Mouse (Mus musculus) midbrain, postnatal 0 days (tissue): ENCODE results near the gene Btn1a1. TPM values are rescaled to one million over a fixed set of nuclear protein-coding genes. Genes with fewer than 3 reads are reported as not detected.
A peak's percentile ranks its signal among the peaks of the same experiment; 100 is the strongest.

Source experiments
- ATAC-seq: fragments of 200-750 bp; cut with Nextera tagmentation; 2 replicates; pipeline ENCODE4 v1.8.0; 2017; ENCODE audit warnings: moderate number of reproducible peaks, mild to moderate bottlenecking, moderate TSS enrichment, moderate library complexity; ENCODE audit not compliant: low FRiP score
- DNase-seq: peaks from one replicate; pipeline ENCODE4 v3.0.0-alpha.2; 2015; ENCODE audit warnings: low spot score
- H3K27ac ChIP-seq: fragments of 300-500 bp; sonication (generic); 2 replicates; pipeline ENCODE4 v1.5.1; 2014; ENCODE audit warnings: low read depth, mild to moderate bottlenecking, low read length, mixed read lengths
- H3K27me3 ChIP-seq: fragments of 300-500 bp; sonication (generic); 2 replicates; pipeline ENCODE4 v1.6.1; 2014; ENCODE audit warnings: low read length, control low read depth, mixed read lengths; ENCODE audit not compliant: insufficient read depth
- H3K36me3 ChIP-seq: fragments of 300-500 bp; sonication (generic); 2 replicates; pipeline ENCODE4 v1.6.1; 2014; ENCODE audit warnings: low read length, control low read depth, mixed read lengths; ENCODE audit not compliant: insufficient read depth
- H3K4me1 ChIP-seq: fragments of 300-500 bp; sonication (generic); 2 replicates; pipeline ENCODE4 v1.6.1; 2014; ENCODE audit warnings: mild to moderate bottlenecking, control low read depth, antibody characterized with exemption, low read length, mixed read lengths; ENCODE audit not compliant: insufficient read depth
- H3K4me2 ChIP-seq: fragments of 300-500 bp; sonication (generic); 2 replicates; pipeline ENCODE4 v1.6.1; 2014; ENCODE audit warnings: low read depth, mild to moderate bottlenecking, low read length, mixed read lengths; ENCODE audit not compliant: poor library complexity, severe bottlenecking
- H3K4me3 ChIP-seq: fragments of 300-500 bp; sonication (generic); 2 replicates; pipeline ENCODE4 v1.5.1; 2014; ENCODE audit warnings: low read depth, mild to moderate bottlenecking, low read length, moderate library complexity
- H3K9ac ChIP-seq: fragments of 300-500 bp; sonication (generic); replicated peaks from 2 replicates; pipeline ENCODE4 v1.6.1; 2014; ENCODE audit warnings: mild to moderate bottlenecking, low read length, moderate library complexity, mixed read lengths; ENCODE audit not compliant: poor library complexity, severe bottlenecking
- H3K9me3 ChIP-seq: fragments of 300-500 bp; sonication (generic); 2 replicates; pipeline ENCODE4 v1.6.1; 2016; ENCODE audit warnings: low read length, control low read depth
- CTCF ChIP-seq: IDR thresholded peaks from 2 replicates; pipeline ENCODE4 v1.5.1; 2016; ENCODE audit warnings: antibody characterized with exemption, mild to moderate bottlenecking
- WGBS: fragments of 180-500 bp; shearing (Covaris S2); extraction: QIAGEN DNeasy Blood & Tissue Kit; methylation state at CpG from one replicate; pipeline ENCODE4 v1.1.7; 2014; 5-methylcytosine and 5-hydroxymethylcytosine counted together
- polyA plus RNA-seq: library from polyadenylated mRNA; unstranded; fragments of >200 nt; fragmentation: Nextera tagmentation; extraction: Ambion mirVana; gene quantifications from 2 replicates; pipeline ENCODE4 v1.2.1, GENCODE M21; 2015
- total RNA-seq: library from RNA; depleted of rRNA; stranded (reverse); fragments of >200 nt; gene quantifications from 2 replicates; pipeline ENCODE4 v1.2.3, GENCODE M21; 2014

Gene Btn1a1
- total and polyA plus RNA-seq, 2 experiments from 2014 or later = 0.04 TPM; not detected in 1

- no peak for DNase-seq
- WGBS = 2% methylated on average over 12 of the region's 12 CpGs
- H3K4me2 ChIP-seq = peak overlapping the region; percentile 74
- H3K9ac ChIP-seq = peak overlapping the region; percentile 48; the same call in 1 of the 2 replicates
- H3K36me3 ChIP-seq = no peaks in the 10 kb centered on the region
- no peaks in the 10 kb centered on the region for H3K27me3 ChIP-seq
- no peak overlapping the region for H3K27ac ChIP-seq
- no peaks in the 10 kb centered on the region for H3K9me3 ChIP-seq
- no peak for ATAC-seq
- no peaks in the 10 kb centered on the region for H3K4me1 ChIP-seq
- H3K4me3 ChIP-seq = peak overlapping the region; percentile 50
- TF ChIP-seq CTCF = no peak
These were observed 30.0 kb downstream of the Btn1a1 start for GRCm38 (mm10) chr13:23435676-23436075.

DNA sequence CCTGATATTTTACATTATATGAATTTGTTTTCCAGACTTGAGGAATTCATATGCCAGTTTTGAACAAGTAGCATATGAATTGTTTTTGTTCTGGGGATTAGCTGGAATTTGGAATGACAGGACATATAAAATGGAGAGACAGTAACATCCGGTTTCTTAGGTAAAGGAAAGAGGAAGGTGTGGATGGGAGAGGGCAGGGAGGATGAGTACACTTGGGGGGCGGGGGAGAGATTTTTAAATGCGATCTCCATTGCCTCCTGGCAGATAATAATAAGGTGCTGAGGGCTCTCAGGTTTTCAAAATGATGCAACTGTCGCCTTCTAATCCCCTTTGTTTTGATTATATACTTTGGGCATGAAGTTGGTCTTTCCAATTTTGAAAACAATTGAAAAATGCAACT is 30.5 kb downstream of the Btn1a1 start:
- Histone ChIP-seq H3K27me3 (no peaks in the 10 kb centered on the region), H3K36me3 (no peaks in the 10 kb centered on the region), H3K27ac (no peak overlapping the region), H3K9me3 (no peaks in the 10 kb centered on the region), H3K9ac (no peak overlapping the region; the same call in 1 of the 2 replicates), H3K4me2 (peak overlapping the region; percentile 74), H3K4me3 (peak overlapping the region; percentile 50), H3K4me1 (no peaks in the 10 kb centered on the region)
- 16% methylated on average over 4 of the region's 4 CpGs for WGBS
- no peak for TF ChIP-seq CTCF
- DNase-seq (no peak), ATAC-seq (no peak)

DNA sequence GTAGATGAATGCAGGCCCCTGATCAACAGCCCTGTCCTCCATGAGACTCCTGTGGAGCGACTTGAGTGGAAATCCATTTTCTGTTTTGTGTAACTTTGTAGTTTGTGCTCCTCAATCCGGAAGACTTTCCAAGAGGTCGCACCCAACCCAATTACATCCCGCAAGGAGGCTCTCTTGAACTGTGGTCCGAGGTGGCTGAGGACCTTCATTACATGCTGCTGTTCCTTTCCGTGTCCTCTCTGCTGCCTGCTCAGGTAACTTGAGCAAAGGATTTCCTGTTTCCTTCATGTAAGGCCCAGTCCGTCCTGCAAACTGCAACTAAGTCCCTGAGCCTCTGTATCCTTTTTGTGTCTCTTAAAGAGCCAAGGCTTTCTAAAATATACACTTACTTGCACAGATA is 31.3 kb downstream of the Btn1a1 start:
- ATAC-seq (no peak), DNase-seq (no peak)
- 26% methylated on average over 7 of the region's 7 CpGs for WGBS
- no peak for TF ChIP-seq CTCF
- Histone ChIP-seq H3K4me1 (no peaks in the 10 kb centered on the region), H3K27ac (no peak overlapping the region), H3K9ac (no peak overlapping the region), H3K4me3 (no peak overlapping the region), H3K27me3 (no peaks in the 10 kb centered on the region), H3K36me3 (no peaks in the 10 kb centered on the region), H3K4me2 (peak overlapping the region; percentile 26), H3K9me3 (no peaks in the 10 kb centered on the region)

DNA sequence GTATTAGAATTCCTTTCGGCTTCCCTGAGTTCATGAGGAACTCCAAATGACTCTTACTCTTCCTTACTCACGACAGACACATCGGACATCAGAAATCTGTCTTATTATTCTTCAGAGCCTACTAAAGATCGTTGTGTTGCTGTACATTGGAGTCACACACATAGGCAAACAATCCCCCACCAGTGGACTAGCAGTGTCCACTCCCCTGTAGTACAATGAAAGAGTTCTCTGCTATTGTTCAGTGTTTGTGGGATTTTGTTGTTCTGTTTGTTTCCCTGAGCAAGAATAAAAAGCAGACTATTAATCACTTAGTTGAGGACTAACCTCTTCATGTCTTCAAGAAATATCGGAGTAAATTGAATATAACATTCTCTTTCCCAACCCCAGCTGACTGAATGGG is 31.9 kb downstream of the Btn1a1 start:
- WGBS = 52% methylated on average over 5 of the region's 5 CpGs
- H3K27ac ChIP-seq = no peak overlapping the region
- peak overlapping the region; percentile 75 for H3K4me2 ChIP-seq
- no peaks in the 10 kb centered on the region for H3K9me3 ChIP-seq
- TF ChIP-seq CTCF = no peak
- H3K4me1 ChIP-seq = no peaks in the 10 kb centered on the region
- H3K36me3 ChIP-seq = no peaks in the 10 kb centered on the region
- no peak overlapping the region for H3K9ac ChIP-seq
- ATAC-seq (no peak), DNase-seq (no peak)
- no peak overlapping the region for H3K4me3 ChIP-seq
- H3K27me3 ChIP-seq = no peaks in the 10 kb centered on the region

DNA sequence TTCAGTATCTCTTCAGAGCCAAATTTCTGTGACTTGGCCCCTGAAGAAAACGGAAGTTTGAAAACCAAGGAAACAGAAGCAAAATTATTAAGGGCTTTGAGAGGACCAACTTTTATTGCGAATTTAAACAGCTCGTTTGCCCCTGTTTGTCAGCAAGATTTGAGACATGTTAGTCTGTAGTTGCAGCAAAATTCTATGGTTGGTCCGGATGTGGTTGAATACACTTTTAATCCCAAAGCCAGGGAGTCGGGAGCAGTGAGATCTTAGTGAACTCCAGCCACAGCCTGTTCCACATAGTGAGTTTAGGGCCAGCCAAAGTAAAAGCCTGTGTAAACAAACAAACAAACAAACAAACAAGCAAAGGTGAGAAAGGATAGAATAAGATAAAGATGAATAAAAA is 32.5 kb downstream of the Btn1a1 start:
- Histone ChIP-seq H3K27me3 (no peaks in the 10 kb centered on the region), H3K9ac (0 out of 2 replicates have a peak overlapping the region, but pooled peaks have one; percentile 29), H3K27ac (no peak overlapping the region), H3K4me2 (peak overlapping the region; percentile 75), H3K9me3 (no peaks in the 10 kb centered on the region), H3K36me3 (no peaks in the 10 kb centered on the region), H3K4me3 (peak overlapping the region; percentile 41), H3K4me1 (no peaks in the 10 kb centered on the region)
- 11% methylated on average over 5 of the region's 5 CpGs for WGBS
- ATAC-seq = no peak
- no peak for TF ChIP-seq CTCF
- no peak for DNase-seq

DNA sequence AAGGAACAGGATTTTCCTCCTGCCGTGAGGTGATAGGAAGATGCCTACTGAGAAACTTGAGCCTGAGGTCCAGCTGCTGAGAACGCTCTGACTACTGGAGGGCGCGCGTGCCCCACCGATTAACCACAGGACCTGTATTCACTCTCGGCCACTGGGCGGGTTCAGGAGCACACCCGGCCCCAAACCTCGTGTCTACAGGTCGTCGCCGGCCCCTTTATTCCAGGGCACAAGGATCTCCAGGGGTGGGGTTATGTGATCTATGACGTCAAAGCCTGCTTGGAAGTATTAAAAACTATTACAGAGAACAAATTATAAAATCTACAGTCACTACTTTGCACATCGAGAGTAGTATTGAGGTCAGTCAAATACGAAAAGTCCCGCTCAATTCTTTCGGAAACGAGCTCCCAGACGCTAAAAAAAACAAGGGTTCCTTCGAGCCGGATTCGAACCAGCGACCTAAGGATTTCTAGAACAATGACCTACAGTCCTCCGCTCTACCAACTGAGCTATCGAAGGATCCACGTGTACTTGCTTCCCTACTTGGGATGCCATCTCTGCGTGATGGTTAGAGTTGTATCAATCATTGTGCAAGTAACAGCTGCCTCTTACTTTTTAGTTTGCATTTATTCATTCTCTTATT is 33.0 kb downstream of the Btn1a1 start:
- ATAC-seq (peak; percentile 91), DNase-seq (peak; percentile 96)
- under 1% methylated on average over 28 of the region's 28 CpGs for WGBS
- H3K27me3 ChIP-seq = no peaks in the 10 kb centered on the region
- peak overlapping the region; percentile 41 for H3K4me3 ChIP-seq
- no peak overlapping the region for H3K27ac ChIP-seq
- no peaks in the 10 kb centered on the region for H3K4me1 ChIP-seq
- peak overlapping the region; percentile 75 for H3K4me2 ChIP-seq
- H3K36me3 ChIP-seq = no peaks in the 10 kb centered on the region
- H3K9me3 ChIP-seq = no peaks in the 10 kb centered on the region
- H3K9ac ChIP-seq = no peak overlapping the region; the same call in 1 of the 2 replicates
- peak; percentile 86 for TF ChIP-seq CTCF
